17 mouse cellular contexts compared by ENCODE assay signal in genomic region chr11:106969798-106970197, GRCm38 (mm10).
"Had no signal": no experiment of that assay in that cellular context is flagged by ENCODE, and none has a peak within 500 bp of the region (broad histone marks: within the 10 kb centered on the region; RNA-seq: fewer than 3 reads in every experiment).

No protein-coding gene starts in this region.

- H3K27ac ChIP-seq: liver, embryonic 13.5 days; liver, embryonic 15.5 days; macrophage; midbrain, embryonic 13.5 days; midbrain, embryonic 15.5 days; neural tube, embryonic 12.5 days; stomach, embryonic 15.5 days; stomach, postnatal 0 days had no signal

- H3K9me3 ChIP-seq: liver, embryonic 13.5 days; liver, embryonic 15.5 days; midbrain, embryonic 13.5 days; midbrain, embryonic 15.5 days; neural tube, embryonic 12.5 days; stomach, embryonic 15.5 days had no signal

- H3K4me1 ChIP-seq: liver, embryonic 13.5 days; liver, embryonic 15.5 days; midbrain, embryonic 13.5 days; midbrain, embryonic 15.5 days; neural tube, embryonic 12.5 days had no signal

- H3K36me3 ChIP-seq: liver, embryonic 13.5 days; liver, embryonic 15.5 days; midbrain, embryonic 13.5 days; midbrain, embryonic 15.5 days; neural tube, embryonic 12.5 days; stomach, embryonic 15.5 days had no signal

- DNase-seq: liver, embryonic 13.5 days; liver, postnatal 0 days; lung, postnatal 36 days; right cerebral cortex, postnatal 14 days; thymus, adult 2 months; thymus, postnatal 25 days; thymus, postnatal 4 days had no signal

- ATAC-seq: liver, postnatal 0 days; midbrain, embryonic 13.5 days; midbrain, embryonic 15.5 days had no signal

- H3K4me3 ChIP-seq: liver, embryonic 13.5 days; liver, embryonic 15.5 days; megakaryocyte, embryonic 14.5 days; midbrain, embryonic 13.5 days; midbrain, embryonic 15.5 days; neural tube, embryonic 12.5 days; stomach, embryonic 15.5 days had no signal

- H3K9ac ChIP-seq: liver, embryonic 13.5 days; liver, embryonic 15.5 days; liver, postnatal 0 days; midbrain, embryonic 13.5 days; midbrain, embryonic 15.5 days; neural tube, embryonic 12.5 days; stomach, embryonic 15.5 days had no signal

- H3K4me2 ChIP-seq: liver, embryonic 11.5 days; liver, embryonic 13.5 days; liver, embryonic 15.5 days; midbrain, embryonic 11.5 days; midbrain, embryonic 13.5 days; midbrain, embryonic 15.5 days; neural tube, embryonic 12.5 days; stomach, embryonic 15.5 days had no signal

- H3K27me3 ChIP-seq: liver, embryonic 13.5 days; liver, embryonic 15.5 days; midbrain, embryonic 13.5 days; midbrain, embryonic 15.5 days; neural tube, embryonic 12.5 days; stomach, embryonic 15.5 days had no signal
